Mouse (Mus musculus) heart, adult 10 weeks (tissue): ENCODE results near the gene Tmem205. TPM values are rescaled to one million over a fixed set of nuclear protein-coding genes. Genes with fewer than 3 reads are reported as not detected.

Source experiments
- polyA plus RNA-seq: library from polyadenylated mRNA; stranded (reverse); fragments of 350-450 nt; fragmentation: Illumina TruSeq; extraction: RNeasy Lipid Tissue Mini Kit (QIAGEN cat#74804); gene quantifications from one replicate; pipeline ENCODE4 v1.2.3, GENCODE M21; 2014; ENCODE audit warnings: low read depth, low replicate concordance

Gene Tmem205
- 107 TPM for polyA plus RNA-seq

GRCm38 (mm10) chr9:21927208-21927753 is at the start of gene Tmem205, which contains the start of gene Ccdc159:
Gene Tmem205, minus strand, starts transcription at chr9:21927556.
Gene Ccdc159, plus strand, starts transcription at chr9:21927471.

GRCm38 (mm10) chr9:21963417-21963816 is 36.1 kb upstream of the Tmem205 start, which contains the start of gene Epor:
Gene Epor, minus strand, starts transcription at chr9:21963506.

GRCm38 (mm10) chr9:21955570-21956281 is 28.4 kb upstream of the Tmem205 start, which contains the start of gene Swsap1:
Gene Swsap1, plus strand, starts transcription at chr9:21955755.

GRCm38 (mm10) chr9:21936692-21937570 is 9.6 kb upstream of the Tmem205 start, which contains the start of gene Plppr2:
Gene Plppr2, plus strand, starts transcription at chr9:21937033.

GRCm38 (mm10) chr9:21918035-21918592 is 9.2 kb downstream of the Tmem205 start, which contains the start of gene Rab3d:
Gene Rab3d, minus strand, starts transcription at chr9:21918192.

Other genes starting within 250 kb of the Tmem205 start
- gene Ldlr, start 204.1 kb downstream of the Tmem205 start, polyA plus RNA-seq: 6.5 TPM
- 8.4 TPM for gene Spc24, start 167.3 kb downstream of the Tmem205 start, polyA plus RNA-seq
- gene Kank2, start 128.8 kb downstream of the Tmem205 start, polyA plus RNA-seq: 59.6 TPM
- not detected for gene Angptl8, start 92.0 kb downstream of the Tmem205 start, polyA plus RNA-seq
- gene Dock6, start 74.9 kb downstream of the Tmem205 start, polyA plus RNA-seq: 53.0 TPM
- 12.5 TPM for gene Rab3d, start 9.4 kb downstream of the Tmem205 start, polyA plus RNA-seq
- gene Ccdc159, start 85 bp downstream of the Tmem205 start, polyA plus RNA-seq: 8.1 TPM
- gene Plppr2, start 9.5 kb upstream of the Tmem205 start, polyA plus RNA-seq: 4.9 TPM
- gene Swsap1, start 28.2 kb upstream of the Tmem205 start, polyA plus RNA-seq: 9.2 TPM
- 0.50 TPM for gene Epor, start 36.0 kb upstream of the Tmem205 start, polyA plus RNA-seq
- gene Rgl3, start 61.9 kb upstream of the Tmem205 start, polyA plus RNA-seq: 9.7 TPM
- not detected for gene Ccdc151, start 75.1 kb upstream of the Tmem205 start, polyA plus RNA-seq
- 53.0 TPM for gene Prkcsh, start 75.2 kb upstream of the Tmem205 start, polyA plus RNA-seq
- gene Elavl3, start 124.5 kb upstream of the Tmem205 start, polyA plus RNA-seq: 0.10 TPM
- gene Gm49318, start 143.7 kb upstream of the Tmem205 start, polyA plus RNA-seq: not detected
- 5.1 TPM for gene Zfp653, start 143.8 kb upstream of the Tmem205 start, polyA plus RNA-seq
- 114 TPM for gene Ecsit, start 157.9 kb upstream of the Tmem205 start, polyA plus RNA-seq
- 14.5 TPM for gene Cnn1, start 171.7 kb upstream of the Tmem205 start, polyA plus RNA-seq
- gene Elof1, start 189.6 kb upstream of the Tmem205 start, polyA plus RNA-seq: 52.4 TPM
- gene Acp5, start 208.2 kb upstream of the Tmem205 start, polyA plus RNA-seq: 4.2 TPM
- gene Pigyl, start 229.3 kb upstream of the Tmem205 start, polyA plus RNA-seq: 42.0 TPM